Mouse (Mus musculus) lung, postnatal 0 days (tissue): ENCODE data around the gene Oprl1. TPM values are rescaled to one million over a fixed set of nuclear protein-coding genes. Genes with fewer than 3 reads are reported as not detected.

ENCODE experiments used
- ATAC-seq: fragments of 200-750 bp; cut with Nextera tagmentation; 2 replicates; pipeline ENCODE4 v1.8.0; 2017; ENCODE audit warnings: moderate library complexity
- DNase-seq: peaks from one replicate; pipeline ENCODE4 v3.0.0-alpha.2; 2016; ENCODE audit warnings: low spot score
- H3K27ac ChIP-seq: fragments of 300-500 bp; sonication (generic); 2 replicates; pipeline ENCODE4 v1.5.1; 2014; ENCODE audit warnings: antibody characterized with exemption, mild to moderate bottlenecking, low read length, mixed read lengths
- H3K27me3 ChIP-seq: fragments of 300-500 bp; sonication (generic); replicated peaks from 2 replicates; pipeline ENCODE4 v1.6.1; 2014; ENCODE audit warnings: low read length, mixed read lengths; ENCODE audit not compliant: insufficient read depth
- H3K36me3 ChIP-seq: fragments of 300-500 bp; sonication (generic); 2 replicates; pipeline ENCODE4 v1.6.1; 2014; ENCODE audit warnings: low read length, mixed read lengths; ENCODE audit not compliant: insufficient read depth
- H3K4me1 ChIP-seq: fragments of 300-500 bp; sonication (generic); 2 replicates; pipeline ENCODE4 v1.6.1; 2014; ENCODE audit warnings: antibody characterized with exemption, low read depth, low read length, mixed read lengths; ENCODE audit not compliant: insufficient read depth
- H3K4me2 ChIP-seq: fragments of 300-500 bp; sonication (generic); replicated peaks from 2 replicates; pipeline ENCODE4 v1.6.1; 2014; ENCODE audit warnings: low read depth, mild to moderate bottlenecking, low read length, moderate library complexity, mixed read lengths
- H3K4me3 ChIP-seq: fragments of 300-500 bp; sonication (generic); 2 replicates; pipeline ENCODE4 v1.5.1; 2014; ENCODE audit warnings: low read depth, low read length
- H3K9ac ChIP-seq: fragments of 300-500 bp; sonication (generic); replicated peaks from 2 replicates; pipeline ENCODE4 v1.6.1; 2014; ENCODE audit warnings: low read depth, mild to moderate bottlenecking
- H3K9me3 ChIP-seq: fragments of 300-500 bp; sonication (generic); 2 replicates; pipeline ENCODE4 v1.6.1; 2016; ENCODE audit warnings: low read length, mixed read lengths
- CTCF ChIP-seq: IDR thresholded peaks from 2 replicates; pipeline ENCODE4 v1.5.1; 2016; ENCODE audit warnings: antibody characterized with exemption, mild to moderate bottlenecking
- EP300 ChIP-seq: IDR thresholded peaks from 2 replicates; pipeline ENCODE4 v1.6.1; 2016; ENCODE audit warnings: antibody characterized with exemption, mild to moderate bottlenecking, control low read depth
- WGBS: fragments of 180-500 bp; shearing (Covaris S2); extraction: QIAGEN DNeasy Blood & Tissue Kit; methylation state at CpG from one replicate; pipeline ENCODE4 v1.1.7; 2014; 5-methylcytosine and 5-hydroxymethylcytosine counted together
- polyA plus RNA-seq: library from polyadenylated mRNA; unstranded; fragments of >200 nt; fragmentation: Nextera tagmentation; extraction: Ambion mirVana; gene quantifications from 2 replicates; pipeline ENCODE4 v1.2.1, GENCODE M21; 2015

The Oprl1 gene
- polyA plus RNA-seq, 1 experiment from 2014 or later: 0.20 TPM

DNA sequence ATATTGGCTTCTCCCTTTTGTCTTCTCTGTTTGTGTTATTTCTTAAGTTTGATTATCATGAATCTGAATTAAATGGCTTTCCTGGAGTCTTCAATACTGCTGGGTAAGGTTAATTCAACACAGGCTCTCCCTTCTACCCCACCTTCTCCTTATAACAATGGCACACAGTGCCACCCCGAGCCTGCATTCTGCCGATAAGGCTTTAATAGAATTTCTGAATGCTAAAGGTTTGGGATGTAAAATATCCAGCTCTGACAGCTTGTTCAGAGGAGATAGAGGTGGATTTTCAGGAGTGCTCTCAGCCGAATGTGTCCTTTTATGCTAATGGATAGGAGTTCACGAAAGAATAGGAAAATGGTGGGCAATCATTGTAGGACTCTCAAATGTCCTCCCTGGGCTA is 50.4 kb downstream of the Oprl1 start:
- no peak overlapping the region for H3K4me2 ChIP-seq

DNA sequence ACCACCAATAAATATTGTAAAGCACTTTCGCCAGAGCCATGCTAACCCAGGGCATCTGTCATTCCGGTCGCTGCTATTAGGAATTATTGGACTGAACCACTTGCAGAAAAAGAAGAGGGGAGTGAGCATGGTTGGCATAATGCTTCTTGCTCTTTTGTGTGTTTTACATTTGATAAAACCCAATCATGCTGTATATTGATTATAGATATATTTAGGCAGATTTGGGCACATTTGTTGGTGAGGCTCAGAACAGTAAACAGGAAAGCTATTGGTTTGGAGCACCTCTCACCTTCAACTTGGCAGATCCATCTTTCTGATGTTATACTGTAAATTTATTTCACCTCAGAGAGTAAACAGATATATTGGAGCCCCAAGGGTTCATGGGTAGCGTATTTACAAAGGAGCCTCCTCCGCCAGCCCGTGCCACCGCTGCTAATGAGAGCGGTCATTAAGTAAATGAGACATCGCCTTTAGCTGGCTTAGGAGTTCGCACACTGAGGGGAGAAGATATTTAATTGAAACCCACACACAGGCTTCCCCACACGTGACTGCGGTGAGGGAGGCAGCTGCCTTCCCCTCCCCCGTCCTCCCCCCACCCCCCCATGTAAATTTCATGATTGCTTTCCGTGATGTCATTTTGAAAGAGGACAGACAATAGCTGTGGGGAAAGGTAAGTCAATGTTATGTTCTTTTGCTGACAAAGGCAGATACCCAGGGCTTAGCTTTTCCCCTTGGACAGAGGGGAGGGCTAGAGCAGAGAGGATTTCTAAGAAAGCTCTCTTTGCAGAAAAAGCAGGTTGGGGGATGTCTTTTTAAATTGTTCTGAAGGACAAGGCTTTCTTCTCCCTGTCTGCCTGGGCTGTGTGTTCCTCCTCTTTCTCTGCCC is 52.1 kb downstream of the Oprl1 start:
- Histone ChIP-seq H3K27ac (no peak overlapping the region), H3K27me3 (no peaks in the 10 kb centered on the region), H3K36me3 (no peaks in the 10 kb centered on the region), H3K9me3 (no peaks in the 10 kb centered on the region), H3K4me2 (no peak overlapping the region), H3K4me3 (no peak overlapping the region), H3K4me1 (no peaks in the 10 kb centered on the region), H3K9ac (no peak overlapping the region)
- 52% methylated on average over 14 of the region's 14 CpGs for WGBS
- ATAC-seq (no peak), DNase-seq (no peak)
- TF ChIP-seq EP300 (no peak), CTCF (no peak)

More for the DNA sequence above, 50.4 kb downstream of the Oprl1 start:
- TF ChIP-seq CTCF (no peak), EP300 (no peak)
- Histone ChIP-seq H3K9me3 (no peaks in the 10 kb centered on the region), H3K27ac (no peak overlapping the region), H3K27me3 (no peaks in the 10 kb centered on the region), H3K4me3 (no peak overlapping the region), H3K9ac (no peak overlapping the region), H3K4me1 (no peaks in the 10 kb centered on the region), H3K36me3 (no peaks in the 10 kb centered on the region)
- 80% methylated on average over 4 of the region's 4 CpGs for WGBS
- DNase-seq (no peak), ATAC-seq (no peak)

DNA sequence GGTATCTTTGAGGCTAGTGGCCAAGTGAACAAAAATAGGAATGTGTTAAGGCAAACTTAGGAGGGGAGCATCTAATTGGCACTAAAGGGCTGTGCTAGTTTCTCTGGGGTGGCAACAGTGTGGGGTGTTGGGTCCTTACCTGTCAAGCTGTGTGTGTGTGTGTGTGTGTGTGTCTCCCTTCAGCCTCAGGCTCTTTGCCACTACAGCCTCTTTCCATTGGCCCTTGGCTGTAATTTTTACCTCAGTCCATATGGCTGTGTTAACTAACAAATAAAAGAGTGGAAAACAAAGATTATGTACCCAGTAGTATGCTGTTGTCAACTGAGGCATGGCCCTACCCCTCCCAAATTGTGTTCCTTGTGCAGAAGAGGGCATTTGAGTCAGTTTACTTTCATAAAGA is 53.6 kb downstream of the Oprl1 start:
- Histone ChIP-seq H3K9ac (no peak overlapping the region), H3K36me3 (no peaks in the 10 kb centered on the region), H3K9me3 (no peaks in the 10 kb centered on the region), H3K27ac (no peak overlapping the region), H3K27me3 (no peaks in the 10 kb centered on the region), H3K4me1 (no peaks in the 10 kb centered on the region), H3K4me2 (no peak overlapping the region), H3K4me3 (no peak overlapping the region)
- ATAC-seq (no peak), DNase-seq (no peak)
- TF ChIP-seq CTCF (no peak), EP300 (no peak)

DNA sequence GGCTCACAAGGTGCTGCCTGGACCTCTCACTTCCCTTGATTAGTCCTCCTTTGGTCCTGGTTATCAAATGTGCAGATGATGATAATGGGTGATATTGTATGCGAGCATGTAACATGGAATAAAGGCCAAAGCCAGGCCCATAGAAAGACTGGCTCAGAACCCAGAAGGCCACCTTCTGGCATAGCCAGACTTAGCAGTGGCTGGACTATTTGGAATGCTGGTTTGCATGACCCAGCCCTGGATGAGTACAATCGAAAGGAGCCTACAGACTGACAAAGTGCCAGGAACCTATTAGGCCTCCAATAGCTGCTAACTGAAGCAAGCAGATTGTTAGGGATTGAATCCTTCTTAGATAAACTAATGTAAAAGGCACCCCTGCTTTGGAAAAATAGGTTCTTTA is 54.6 kb downstream of the Oprl1 start:
- no peak for TF ChIP-seq EP300
- TF ChIP-seq CTCF: no peak
- no peak for DNase-seq
- ATAC-seq: no peak

More for the DNA sequence above, 54.6 kb downstream of the Oprl1 start:
- Histone ChIP-seq H3K4me1 (no peaks in the 10 kb centered on the region), H3K9ac (no peak overlapping the region), H3K27ac (no peak overlapping the region), H3K36me3 (no peaks in the 10 kb centered on the region), H3K4me2 (no peak overlapping the region), H3K9me3 (no peaks in the 10 kb centered on the region), H3K4me3 (no peak overlapping the region), H3K27me3 (no peaks in the 10 kb centered on the region)
- WGBS: 82% methylated on average over 2 of the region's 2 CpGs

Other genes with a start within 250 kb of the Oprl1 start
- 0.21 and 0.25 TPM in 2 replicates for gene Abhd16b, start 221.8 kb upstream of the Oprl1 start, polyA plus RNA-seq
- gene Tpd52l2, start 217.9 kb upstream of the Oprl1 start, polyA plus RNA-seq: 131 and 135 TPM in 2 replicates
- 57.2 and 59.5 TPM in 2 replicates for gene Dnajc5, start 194.5 kb upstream of the Oprl1 start, polyA plus RNA-seq
- gene Uckl1, start 130.1 kb upstream of the Oprl1 start, polyA plus RNA-seq: 41.8 and 43.3 TPM in 2 replicates
- gene Prpf6, start 123.1 kb upstream of the Oprl1 start, polyA plus RNA-seq: 32.3 and 33.6 TPM in 2 replicates
- gene Zfp512b, start 122.2 kb upstream of the Oprl1 start, polyA plus RNA-seq: 21.8 and 24.4 TPM in 2 replicates
- gene Samd10, start 115.8 kb upstream of the Oprl1 start, polyA plus RNA-seq: 20.8 and 21.3 TPM in 2 replicates
- not detected in 2 replicates for gene Gm29797, start 58.0 kb upstream of the Oprl1 start, polyA plus RNA-seq
- gene Sox18, start 43.4 kb upstream of the Oprl1 start, polyA plus RNA-seq: 134 and 161 TPM in 2 replicates
- gene Tcea2, start 34.7 kb upstream of the Oprl1 start, polyA plus RNA-seq: 14.1 and 15.3 TPM in 2 replicates
- 32.7 and 33.3 TPM in 2 replicates for gene Rgs19, start 21.0 kb upstream of the Oprl1 start, polyA plus RNA-seq
- not detected in 2 replicates for gene Lkaaear1, start 16.6 kb upstream of the Oprl1 start, polyA plus RNA-seq
- not detected in 2 replicates for gene Myt1, start 48.3 kb downstream of the Oprl1 start, polyA plus RNA-seq
- 37.3 and 43.6 TPM in 2 replicates for gene Pcmtd2, start 122.8 kb downstream of the Oprl1 start, polyA plus RNA-seq
- gene Polr3k, start 149.3 kb downstream of the Oprl1 start, polyA plus RNA-seq: 30.7 and 31.4 TPM in 2 replicates